Mouse (Mus musculus): ENCODE results near the gene Maml3. TPM values are rescaled to one million over a fixed set of nuclear protein-coding genes. Genes with fewer than 3 reads are reported as not detected.

Maml3 gene
- total RNA-seq, 1 experiment = 1.2 TPM

GRCm38 (mm10) chr3:51753262-51753661 lies 351.6 kb downstream of the Maml3 start:
- H3K9me3 ChIP-seq (ENCODE audit: control insufficient read depth, insufficient read depth, low read depth, low read length) = no peaks in the 10 kb centered on the region
- no peak overlapping the region for H3K27ac ChIP-seq (ENCODE audit: insufficient read depth, low read depth, low read length, poor library complexity, severe bottlenecking)
- TF ChIP-seq MAFK (IDR thresholded peaks at IDR 0.05; ENCODE audit: insufficient read depth, low read depth, low read length) (no peak), ZC3H11A (IDR thresholded peaks at IDR 0.05; ENCODE audit: borderline replicate concordance, low read depth, low read length) (no peak), HCFC1 (IDR thresholded peaks at IDR 0.05; ENCODE audit: borderline replicate concordance, insufficient read depth, low read length) (no peak), CHD2 (IDR thresholded peaks at IDR 0.05; ENCODE audit: low read depth, low read length) (no peak), ZNF384 (IDR thresholded peaks at IDR 0.05; ENCODE audit: low read depth, low read length) (no peak)
- H3K4me3 ChIP-seq (ENCODE audit: insufficient read depth in 1 of 2, low read depth in 1 of 2, low read length in 2 of 2, poor library complexity in 1 of 2, severe bottlenecking in 1 of 2) = no peak overlapping the region
- peaks cover 0 to 3% of the 10 kb centered on the region in 2 experiments; a peak in 1 of 4 replicates for H3K4me1 ChIP-seq (ENCODE audit: control insufficient read depth in 2 of 2, insufficient read depth in 2 of 2, low read length in 2 of 2, poor library complexity in 1 of 2)
- in situ Hi-C loops (cut with MboI; ENCODE audit: low sequenced_read_pairs in 2 of 2, unreplicated experiment in 2 of 2) = no loop called here
- no peaks in the 10 kb centered on the region for H3K36me3 ChIP-seq (ENCODE audit: control insufficient read depth, insufficient read depth, low read length, poor library complexity, severe bottlenecking)
- H3K9ac ChIP-seq (ENCODE audit: insufficient read depth, low read depth, low read length, poor library complexity, severe bottlenecking) = no peak overlapping the region
- no peak for DNase-seq (ENCODE audit: low read depth, low spot score)

- H3K36me3 ChIP-seq (ENCODE audit: control insufficient read depth, insufficient read depth, low read length, poor library complexity, severe bottlenecking) = no peaks in the 10 kb centered on the region
- DNase-seq (ENCODE audit: low read depth, low spot score) = no peak
- no peak overlapping the region for H3K4me3 ChIP-seq (ENCODE audit: insufficient read depth in 1 of 2, low read depth in 1 of 2, low read length in 2 of 2, poor library complexity in 1 of 2, severe bottlenecking in 1 of 2)
- TF ChIP-seq HCFC1 (IDR thresholded peaks at IDR 0.05; ENCODE audit: borderline replicate concordance, insufficient read depth, low read length) (no peak), MAFK (IDR thresholded peaks at IDR 0.05; ENCODE audit: insufficient read depth, low read depth, low read length) (no peak), ZC3H11A (IDR thresholded peaks at IDR 0.05; ENCODE audit: borderline replicate concordance, low read depth, low read length) (no peak), ZNF384 (IDR thresholded peaks at IDR 0.05; ENCODE audit: low read depth, low read length) (no peak), CHD2 (IDR thresholded peaks at IDR 0.05; ENCODE audit: low read depth, low read length) (no peak)
- no peak overlapping the region for H3K27ac ChIP-seq (ENCODE audit: insufficient read depth, low read depth, low read length, poor library complexity, severe bottlenecking)
- no peak overlapping the region for H3K9ac ChIP-seq (ENCODE audit: insufficient read depth, low read depth, low read length, poor library complexity, severe bottlenecking)
- peaks cover 0 to 3% of the 10 kb centered on the region in 2 experiments; a peak in 1 of 4 replicates for H3K4me1 ChIP-seq (ENCODE audit: control insufficient read depth in 2 of 2, insufficient read depth in 2 of 2, low read length in 2 of 2, poor library complexity in 1 of 2)
- in situ Hi-C loops (cut with MboI; ENCODE audit: low sequenced_read_pairs in 2 of 2, unreplicated experiment in 2 of 2) = no loop called here
- H3K9me3 ChIP-seq (ENCODE audit: control insufficient read depth, insufficient read depth, low read depth, low read length) = no peaks in the 10 kb centered on the region
Measured at GRCm38 (mm10) chr3:51751440-51751839, 353.4 kb downstream of the Maml3 start.

GRCm38 (mm10) chr3:51749812-51750481 lies 354.9 kb downstream of the Maml3 start:
- no peak for DNase-seq (ENCODE audit: low read depth, low spot score)
- no peak overlapping the region for H3K27ac ChIP-seq (ENCODE audit: insufficient read depth, low read depth, low read length, poor library complexity, severe bottlenecking)
- no peaks in the 10 kb centered on the region for H3K9me3 ChIP-seq (ENCODE audit: control insufficient read depth, insufficient read depth, low read depth, low read length)
- no peak overlapping the region for H3K4me3 ChIP-seq (ENCODE audit: insufficient read depth in 1 of 2, low read depth in 1 of 2, low read length in 2 of 2, poor library complexity in 1 of 2, severe bottlenecking in 1 of 2)
- peaks cover 0 to 3% of the 10 kb centered on the region in 2 experiments; a peak in 1 of 4 replicates for H3K4me1 ChIP-seq (ENCODE audit: control insufficient read depth in 2 of 2, insufficient read depth in 2 of 2, low read length in 2 of 2, poor library complexity in 1 of 2)
- no peak for TF ChIP-seq CHD2 (IDR thresholded peaks at IDR 0.05; ENCODE audit: low read depth, low read length)
- no peak for TF ChIP-seq ZC3H11A (IDR thresholded peaks at IDR 0.05; ENCODE audit: borderline replicate concordance, low read depth, low read length)
- no peak for TF ChIP-seq HCFC1 (IDR thresholded peaks at IDR 0.05; ENCODE audit: borderline replicate concordance, insufficient read depth, low read length)
- no peak for TF ChIP-seq ZNF384 (IDR thresholded peaks at IDR 0.05; ENCODE audit: low read depth, low read length)
- no peak for TF ChIP-seq MAFK (IDR thresholded peaks at IDR 0.05; ENCODE audit: insufficient read depth, low read depth, low read length)
- no peak overlapping the region for H3K9ac ChIP-seq (ENCODE audit: insufficient read depth, low read depth, low read length, poor library complexity, severe bottlenecking)
- in situ Hi-C loops (cut with MboI; ENCODE audit: low sequenced_read_pairs in 2 of 2, unreplicated experiment in 2 of 2) = no loop called here
- H3K36me3 ChIP-seq (ENCODE audit: control insufficient read depth, insufficient read depth, low read length, poor library complexity, severe bottlenecking) = no peaks in the 10 kb centered on the region

- no peak overlapping the region for H3K9ac ChIP-seq (ENCODE audit: insufficient read depth, low read depth, low read length, poor library complexity, severe bottlenecking)
Measured at GRCm38 (mm10) chr3:51749421-51749811, 355.5 kb downstream of the Maml3 start.

More at GRCm38 (mm10) chr3:51749421-51749811, 355.5 kb downstream of the Maml3 start:
- Histone ChIP-seq H3K27ac (ENCODE audit: insufficient read depth, low read depth, low read length, poor library complexity, severe bottlenecking) (no peak overlapping the region), H3K4me3 (ENCODE audit: insufficient read depth in 1 of 2, low read depth in 1 of 2, low read length in 2 of 2, poor library complexity in 1 of 2, severe bottlenecking in 1 of 2) (no peak overlapping the region), H3K36me3 (ENCODE audit: control insufficient read depth, insufficient read depth, low read length, poor library complexity, severe bottlenecking) (no peaks in the 10 kb centered on the region), H3K4me1 (ENCODE audit: control insufficient read depth in 2 of 2, insufficient read depth in 2 of 2, low read length in 2 of 2, poor library complexity in 1 of 2) (peaks cover 0 to 3% of the 10 kb centered on the region in 2 experiments; a peak in 1 of 4 replicates), H3K9me3 (ENCODE audit: control insufficient read depth, insufficient read depth, low read depth, low read length) (no peaks in the 10 kb centered on the region)
- TF ChIP-seq HCFC1 (IDR thresholded peaks at IDR 0.05; ENCODE audit: borderline replicate concordance, insufficient read depth, low read length) = no peak
- no peak for TF ChIP-seq CHD2 (IDR thresholded peaks at IDR 0.05; ENCODE audit: low read depth, low read length)
- TF ChIP-seq MAFK (IDR thresholded peaks at IDR 0.05; ENCODE audit: insufficient read depth, low read depth, low read length) = no peak
- no peak for TF ChIP-seq ZNF384 (IDR thresholded peaks at IDR 0.05; ENCODE audit: low read depth, low read length)
- TF ChIP-seq ZC3H11A (IDR thresholded peaks at IDR 0.05; ENCODE audit: borderline replicate concordance, low read depth, low read length) = no peak
- DNase-seq (ENCODE audit: low read depth, low spot score) = no peak
- in situ Hi-C loops (cut with MboI; ENCODE audit: low sequenced_read_pairs in 2 of 2, unreplicated experiment in 2 of 2) = no loop called here

Data from ES-E14 (cell line).